Mouse (Mus musculus) naive thymus-derived CD4-positive, alpha-beta T cell, adult 2 months (primary cell): ENCODE measurements around the gene Zic4.

Source experiments
- DNase-seq: peaks from one replicate; pipeline ENCODE4 v3.0.0-alpha.2; 2011; ENCODE audit warnings: low read depth

The Zic4 gene

GRCm38 (mm10) chr9:91361856-91362601 lies at the start of gene Zic4:
Zic4 (plus strand) TSS chr9:91362413.
- no peak for DNase-seq

- no peak for DNase-seq
Measured at GRCm38 (mm10) chr9:91347591-91347990, 14.6 kb upstream of the Zic4 start.

DNA sequence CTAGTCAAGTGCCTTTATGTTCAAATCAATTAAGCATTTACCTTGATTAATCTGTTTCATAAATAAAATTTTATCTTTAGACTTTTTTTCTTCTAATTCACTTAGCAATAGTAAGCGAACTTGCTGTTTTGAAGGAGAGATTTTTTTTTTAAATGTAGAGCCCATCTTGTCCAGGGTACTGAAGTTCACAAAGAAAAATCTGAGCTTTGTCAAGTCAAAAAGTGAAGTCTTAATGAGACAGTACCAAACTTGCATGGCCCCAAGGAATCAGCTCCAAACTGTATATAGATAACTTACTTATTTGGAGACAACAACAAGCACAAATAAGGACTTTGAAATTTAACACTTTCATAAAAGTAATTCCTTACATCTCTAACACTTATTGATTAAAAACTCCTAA lies 13.5 kb upstream of the Zic4 start:
- no peak for DNase-seq

DNA sequence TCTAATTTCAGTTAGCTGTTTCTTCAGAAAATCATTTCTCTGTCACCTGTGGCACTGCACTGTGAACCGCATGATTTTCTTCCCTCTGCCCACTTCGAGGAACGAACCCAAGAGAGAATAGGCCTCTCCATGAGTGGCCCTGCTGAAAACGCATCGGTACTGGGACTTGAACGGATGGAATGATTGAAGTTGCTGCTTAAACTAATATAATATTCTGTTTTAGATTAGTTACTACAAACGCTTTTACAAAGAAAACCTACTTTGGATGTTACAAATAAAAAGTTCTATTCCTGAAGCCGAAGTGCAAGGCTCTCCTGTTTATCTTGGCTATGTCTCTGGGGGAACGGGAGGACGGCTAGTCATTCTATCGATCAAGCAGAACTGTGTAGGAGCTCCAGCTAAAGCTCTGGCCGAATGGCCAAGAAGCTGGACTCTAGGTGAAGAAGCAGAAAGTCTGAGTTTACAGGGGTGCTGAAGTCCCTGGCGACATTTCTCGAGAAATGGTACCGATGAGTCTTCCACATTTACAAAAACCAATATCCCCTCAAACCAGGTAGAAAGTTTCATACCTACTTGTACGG lies 11.9 kb upstream of the Zic4 start:
- DNase-seq = no peak

- DNase-seq = no peak
Measured at GRCm38 (mm10) chr9:91350861-91351291, 11.3 kb upstream of the Zic4 start.

- DNase-seq = no peak
Measured at GRCm38 (mm10) chr9:91351361-91351760, 10.9 kb upstream of the Zic4 start.

- no peak for DNase-seq
Measured at GRCm38 (mm10) chr9:91351961-91352411, 10.2 kb upstream of the Zic4 start.

DNA sequence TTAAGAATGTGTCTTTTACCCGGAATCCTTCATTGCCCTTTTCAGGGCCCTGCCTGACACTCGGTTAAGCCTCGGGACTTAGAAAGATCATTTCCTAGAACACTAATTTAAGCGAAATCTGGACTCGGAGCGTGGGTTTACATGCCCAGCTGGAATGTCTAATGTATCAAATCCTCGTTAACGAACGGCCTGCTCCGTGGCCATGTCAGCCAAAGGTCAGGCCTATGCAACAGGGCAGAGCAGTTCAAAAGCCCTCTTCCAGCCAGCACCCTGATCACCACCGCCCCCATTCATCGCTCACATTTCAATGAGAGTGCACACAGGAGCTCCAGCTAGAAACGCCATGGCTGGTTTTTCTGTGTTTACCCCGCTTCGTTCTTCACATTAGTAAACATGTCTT lies 9.4 kb upstream of the Zic4 start:
- no peak for DNase-seq

GRCm38 (mm10) chr9:91353551-91354433 lies 8.4 kb upstream of the Zic4 start:
- DNase-seq = no peak

DNA sequence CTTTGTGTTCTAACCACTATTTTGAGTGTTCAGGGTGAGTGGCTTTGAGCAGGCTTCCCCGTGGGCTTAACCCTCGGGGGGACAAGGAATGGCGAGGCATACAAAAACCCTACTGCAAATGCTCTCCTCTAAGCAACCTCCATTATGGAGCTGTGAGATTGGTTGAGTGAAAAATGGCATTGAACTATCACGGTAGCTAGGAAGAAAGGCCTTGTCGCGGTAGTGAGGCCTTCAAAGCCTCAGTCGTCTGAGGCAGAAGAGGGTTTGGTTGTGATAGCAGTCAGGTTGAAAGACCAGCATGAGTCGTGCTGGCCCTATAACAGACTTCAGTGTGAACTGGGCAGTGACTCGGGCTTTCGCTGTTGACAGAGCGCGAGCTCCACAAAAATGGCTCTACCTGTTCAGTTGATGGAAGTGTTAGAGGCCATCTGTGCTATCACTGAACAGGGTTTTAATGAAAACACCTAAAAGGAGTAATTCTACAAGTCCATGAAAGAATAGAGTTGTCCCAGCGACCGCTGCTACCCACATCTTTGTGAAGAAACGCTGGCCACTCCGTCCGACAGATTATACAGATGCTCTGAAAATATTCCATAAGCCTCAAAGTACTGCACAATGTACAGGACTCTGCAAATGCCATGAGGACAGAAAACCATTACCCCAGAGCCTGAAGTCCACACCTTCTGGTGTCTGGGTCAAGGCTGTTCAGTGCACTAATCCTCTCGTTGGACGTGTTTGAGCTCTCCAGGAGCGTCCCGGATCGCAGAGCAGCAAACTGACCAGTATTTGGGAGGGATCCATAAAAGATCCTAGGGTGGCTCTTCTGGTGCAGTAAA lies 7.6 kb upstream of the Zic4 start:
- DNase-seq = no peak

DNA sequence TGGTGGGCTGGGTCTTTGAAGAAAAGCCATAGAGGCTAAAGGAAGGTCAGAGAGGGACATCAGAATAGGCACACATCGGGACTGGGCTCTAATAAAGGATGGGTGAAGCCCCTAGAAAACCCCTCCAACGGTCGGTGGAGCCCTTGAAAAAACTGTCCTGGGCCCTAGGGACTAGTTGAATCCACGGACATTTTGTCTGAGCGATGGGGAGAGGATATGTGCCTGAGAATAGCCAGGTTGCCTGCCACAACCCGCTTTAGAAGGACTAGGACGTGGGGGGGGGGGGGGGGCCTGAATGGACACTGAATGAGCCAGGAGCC lies 7.0 kb upstream of the Zic4 start:
- DNase-seq = no peak

GRCm38 (mm10) chr9:91355629-91356352 lies 6.4 kb upstream of the Zic4 start:
- DNase-seq = no peak

- DNase-seq = no peak
Measured at GRCm38 (mm10) chr9:91356353-91356740, 5.9 kb upstream of the Zic4 start.

- DNase-seq = no peak
Measured at GRCm38 (mm10) chr9:91357321-91357720, 4.9 kb upstream of the Zic4 start.

- no peak for DNase-seq
Measured at GRCm38 (mm10) chr9:91358851-91359687, 3.1 kb upstream of the Zic4 start.

DNA sequence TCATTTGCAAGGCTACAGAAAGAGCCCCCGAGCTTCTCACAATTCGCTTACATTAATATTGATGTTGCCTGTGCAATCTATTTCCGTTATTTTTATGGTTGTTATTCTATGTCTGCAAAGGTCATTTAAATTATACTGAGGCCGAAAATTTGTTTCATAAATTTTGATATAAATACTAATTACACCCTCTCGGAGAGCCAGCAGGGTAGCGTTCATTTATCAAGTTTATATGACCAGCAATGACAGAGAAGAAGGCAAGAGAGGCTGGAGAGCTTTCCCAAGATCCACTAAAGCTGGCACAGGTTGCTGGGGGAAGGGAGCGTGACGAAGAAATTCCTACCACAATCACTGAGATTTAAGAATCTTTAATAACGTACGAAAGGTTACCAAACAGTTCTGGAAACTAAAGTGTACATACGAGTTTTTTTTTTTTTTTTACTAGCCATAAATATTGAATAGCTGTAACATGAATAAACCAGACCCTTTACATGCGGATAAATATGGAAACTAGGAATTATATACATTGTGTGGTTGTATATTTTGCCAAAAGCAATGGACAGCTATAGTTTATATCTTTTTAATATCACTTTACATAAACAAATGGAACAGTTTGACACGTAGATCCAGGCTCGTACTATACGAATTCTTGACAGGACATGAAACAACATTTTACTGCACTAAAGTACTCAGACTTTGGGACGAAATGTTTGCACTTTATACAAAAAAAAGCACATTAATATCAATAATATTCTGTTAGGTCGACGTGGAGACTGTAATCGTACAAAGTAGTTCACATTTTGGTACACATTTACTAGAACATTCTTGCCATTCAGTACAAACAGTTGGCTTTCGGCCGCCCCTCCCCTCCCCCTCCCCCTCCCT lies 1.8 kb upstream of the Zic4 start:
- no peak for DNase-seq

DNA sequence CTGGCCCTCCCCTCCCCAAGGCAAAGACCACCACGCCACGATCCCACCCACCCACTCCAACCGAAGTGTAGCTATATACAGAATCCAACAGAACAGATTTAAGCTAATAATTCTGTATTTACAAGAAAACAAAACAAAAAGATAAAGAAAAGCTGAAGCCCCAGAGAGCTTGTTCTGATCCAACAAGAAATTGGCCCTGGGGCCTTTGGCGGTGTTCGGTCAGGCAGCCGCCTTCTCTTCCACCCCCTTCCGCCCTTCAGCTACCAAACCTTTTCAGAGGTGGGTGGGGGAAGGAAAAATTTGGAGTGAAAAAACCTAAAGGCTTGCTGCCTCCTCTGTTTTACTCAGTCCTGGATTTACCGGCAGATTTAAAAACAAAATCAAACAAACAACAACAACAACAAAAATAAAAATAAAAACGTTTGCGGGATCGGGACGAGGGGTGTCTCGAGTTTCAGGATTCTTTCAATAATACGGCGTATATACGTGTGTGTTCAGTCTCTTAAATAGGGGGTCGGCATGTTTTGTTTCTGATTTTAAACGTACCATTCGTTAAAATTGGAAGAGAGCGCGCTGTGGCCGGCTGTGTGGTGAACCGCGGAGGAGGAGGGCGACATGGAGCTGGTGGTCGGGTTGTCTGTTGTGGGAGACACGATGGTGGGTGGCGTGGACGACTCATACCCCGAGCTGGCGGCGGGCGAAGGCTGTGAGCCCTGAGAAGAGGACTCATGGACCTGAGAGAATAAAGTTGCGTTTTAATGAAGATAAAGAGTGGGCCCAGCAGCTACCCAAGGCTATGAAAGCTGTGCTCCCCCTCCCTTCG lies 969 bp upstream of the Zic4 start:
- DNase-seq = no peak

DNA sequence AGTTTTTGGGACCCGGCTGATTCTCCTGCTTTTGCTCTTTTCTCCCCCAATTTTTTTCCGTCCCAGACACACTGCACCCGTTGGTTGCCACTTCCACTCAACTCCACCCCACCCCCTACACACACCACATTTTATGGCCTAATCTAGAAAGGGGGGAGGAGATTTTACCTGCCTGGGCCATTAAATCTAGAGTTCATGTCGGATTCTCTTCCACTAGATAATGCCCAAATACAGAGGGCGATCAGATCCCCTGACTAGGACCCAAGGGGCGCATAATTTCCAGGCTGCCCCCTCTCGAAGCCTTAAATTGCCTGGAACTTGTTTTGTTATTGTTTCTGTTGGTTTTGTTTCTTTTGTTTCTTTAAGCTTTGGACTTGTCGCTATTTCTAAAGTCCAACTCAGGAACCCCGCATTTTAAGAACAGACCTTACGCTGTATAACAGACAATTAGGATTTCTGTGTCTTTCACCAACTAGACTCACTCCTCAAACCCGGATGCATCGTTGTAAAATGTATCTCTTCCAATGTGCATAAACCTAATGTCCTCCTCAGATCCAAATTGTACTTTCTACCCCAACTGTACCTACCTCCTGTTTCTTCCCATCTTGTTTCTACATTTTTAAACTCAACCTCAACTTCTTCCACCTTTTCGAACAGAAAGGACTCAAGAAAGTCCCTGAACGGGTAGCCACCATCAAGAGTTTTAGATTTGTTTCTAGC lies 958 bp downstream of the Zic4 start:
- DNase-seq = no peak
